Mouse (Mus musculus): ENCODE measurements around the gene Shc3. TPM values are rescaled to one million over a fixed set of nuclear protein-coding genes. Genes with fewer than 3 reads are reported as not detected.

Shc3 gene
- polyA plus RNA-seq, 1 experiment from 2014 or later = 4.4 TPM

DNA sequence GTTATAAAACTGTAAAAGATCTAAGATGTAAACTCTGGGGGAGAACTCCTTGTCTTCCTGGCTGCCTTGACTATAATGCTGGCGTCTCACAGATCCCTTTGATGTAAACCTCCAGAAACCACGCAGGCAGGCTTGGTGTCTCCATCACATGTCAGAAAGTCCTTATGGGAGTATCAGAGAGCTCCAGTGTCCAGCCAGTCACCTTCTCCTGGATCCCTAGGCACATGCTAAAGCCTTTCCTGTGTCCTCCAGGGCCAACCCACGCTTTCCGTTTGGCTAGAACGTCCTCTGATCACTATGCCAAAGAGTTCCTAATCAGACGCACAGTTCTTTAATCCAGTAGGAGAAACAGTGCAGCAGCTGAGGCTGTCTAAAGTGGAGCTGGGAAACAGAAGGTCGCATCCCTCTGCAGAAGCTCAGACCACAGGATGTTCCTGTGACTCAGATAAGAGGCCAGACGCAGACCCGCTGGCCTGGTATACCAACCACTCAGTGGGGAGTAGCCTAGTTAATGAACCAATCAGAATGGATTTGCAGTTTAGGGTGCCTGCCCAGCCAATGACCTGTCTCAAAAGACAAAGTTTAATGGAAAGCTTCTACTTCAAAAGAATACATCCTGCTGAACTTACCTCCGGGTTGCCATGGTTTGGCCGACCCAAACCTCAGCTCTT lies 88.7 kb downstream of the Shc3 start:
- no peak overlapping the region for H3K9ac ChIP-seq (ENCODE audit: low read depth, low read length)
- no peaks in the 10 kb centered on the region for H3K36me3 ChIP-seq (ENCODE audit: control insufficient read depth, insufficient read depth, low read length)
- WGBS = 76% methylated on average over 11 of the region's 11 CpGs
- no peaks in the 10 kb centered on the region for H3K4me1 ChIP-seq (ENCODE audit: control insufficient read depth, insufficient read depth, low read depth, low read length)
- no peak overlapping the region for H3K27ac ChIP-seq (ENCODE audit: low read depth, low read length)
- H3K27me3 ChIP-seq (replicated peaks; ENCODE audit: control insufficient read depth, insufficient read depth, low read length) = no peaks in the 10 kb centered on the region
- no peak for ATAC-seq
- H3K4me3 ChIP-seq (ENCODE audit: low read length) = no peak overlapping the region
- H3K9me3 ChIP-seq (ENCODE audit: control insufficient read depth, low read length) = no peaks in the 10 kb centered on the region
- no peak overlapping the region for H3K4me2 ChIP-seq (ENCODE audit: low read length)

- no peak overlapping the region for H3K4me2 ChIP-seq (ENCODE audit: low read length)
- ATAC-seq = no peak
- no peak overlapping the region for H3K4me3 ChIP-seq (ENCODE audit: low read length)
- H3K4me1 ChIP-seq (ENCODE audit: control insufficient read depth, insufficient read depth, low read depth, low read length) = no peaks in the 10 kb centered on the region
- H3K9ac ChIP-seq (ENCODE audit: low read depth, low read length) = no peak overlapping the region
- H3K36me3 ChIP-seq (ENCODE audit: control insufficient read depth, insufficient read depth, low read length) = no peaks in the 10 kb centered on the region
- 79% methylated on average over 11 of the region's 11 CpGs for WGBS
- no peak overlapping the region for H3K27ac ChIP-seq (ENCODE audit: low read depth, low read length)
- H3K27me3 ChIP-seq (replicated peaks; ENCODE audit: control insufficient read depth, insufficient read depth, low read length) = no peaks in the 10 kb centered on the region
- H3K9me3 ChIP-seq (ENCODE audit: control insufficient read depth, low read length) = no peaks in the 10 kb centered on the region
Measured at GRCm38 (mm10) chr13:51479826-51480225, 89.4 kb downstream of the Shc3 start.

- no peak for ATAC-seq
- no peak overlapping the region for H3K27ac ChIP-seq (ENCODE audit: low read depth, low read length)
- no peak overlapping the region for H3K4me2 ChIP-seq (ENCODE audit: low read length)
- no peaks in the 10 kb centered on the region for H3K27me3 ChIP-seq (replicated peaks; ENCODE audit: control insufficient read depth, insufficient read depth, low read length)
- WGBS = 83% methylated on average over 10 of the region's 10 CpGs
- H3K4me1 ChIP-seq (ENCODE audit: control insufficient read depth, insufficient read depth, low read depth, low read length) = no peaks in the 10 kb centered on the region
- H3K36me3 ChIP-seq (ENCODE audit: control insufficient read depth, insufficient read depth, low read length) = no peaks in the 10 kb centered on the region
- H3K9ac ChIP-seq (ENCODE audit: low read depth, low read length) = no peak overlapping the region
- H3K4me3 ChIP-seq (ENCODE audit: low read length) = no peak overlapping the region
- H3K9me3 ChIP-seq (ENCODE audit: control insufficient read depth, low read length) = no peaks in the 10 kb centered on the region
Measured at GRCm38 (mm10) chr13:51476991-51477390, 92.2 kb downstream of the Shc3 start.

DNA sequence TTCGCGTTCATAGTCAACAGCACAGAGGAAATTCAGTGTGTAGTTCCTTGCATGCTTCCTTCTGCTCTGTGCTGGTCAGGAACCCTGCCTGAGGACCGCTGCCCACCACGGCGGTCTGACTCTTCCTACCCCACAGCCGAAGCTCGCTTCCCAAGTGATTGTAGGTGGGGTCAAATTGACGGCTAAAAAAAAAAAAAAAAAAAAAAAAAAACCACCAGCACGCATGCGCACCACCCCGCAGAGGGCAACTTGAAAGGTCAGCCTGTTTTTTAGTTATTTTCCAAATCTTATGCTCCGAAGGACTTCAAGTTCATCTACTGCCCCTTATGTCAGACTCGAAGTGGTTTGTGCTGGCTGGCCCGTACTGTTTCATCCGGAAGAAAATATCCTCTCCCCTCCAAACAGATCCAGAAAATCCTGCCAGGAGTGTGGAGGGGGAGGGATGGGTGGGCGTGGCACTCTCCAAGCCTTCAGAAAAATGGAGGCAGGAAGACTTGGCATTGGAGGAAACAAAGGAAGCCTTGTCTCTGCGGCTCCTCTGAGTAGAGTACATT lies 100.4 kb downstream of the Shc3 start:
- Histone ChIP-seq H3K36me3 (ENCODE audit: control insufficient read depth, insufficient read depth, low read length) (no peaks in the 10 kb centered on the region), H3K4me1 (ENCODE audit: control insufficient read depth, insufficient read depth, low read depth, low read length) (no peaks in the 10 kb centered on the region), H3K9me3 (ENCODE audit: control insufficient read depth, low read length) (no peaks in the 10 kb centered on the region), H3K9ac (ENCODE audit: low read depth, low read length) (no peak overlapping the region), H3K27ac (ENCODE audit: low read depth, low read length) (0 out of 2 replicates have a peak overlapping the region, but pooled peaks have one; percentile 7), H3K4me3 (ENCODE audit: low read length) (no peak overlapping the region), H3K27me3 (replicated peaks; ENCODE audit: control insufficient read depth, insufficient read depth, low read length) (no peaks in the 10 kb centered on the region), H3K4me2 (ENCODE audit: low read length) (no peak overlapping the region)
- 76% methylated on average over 17 of the region's 17 CpGs for WGBS
- peak; percentile 45; the same call in 1 of the 2 replicates for ATAC-seq

DNA sequence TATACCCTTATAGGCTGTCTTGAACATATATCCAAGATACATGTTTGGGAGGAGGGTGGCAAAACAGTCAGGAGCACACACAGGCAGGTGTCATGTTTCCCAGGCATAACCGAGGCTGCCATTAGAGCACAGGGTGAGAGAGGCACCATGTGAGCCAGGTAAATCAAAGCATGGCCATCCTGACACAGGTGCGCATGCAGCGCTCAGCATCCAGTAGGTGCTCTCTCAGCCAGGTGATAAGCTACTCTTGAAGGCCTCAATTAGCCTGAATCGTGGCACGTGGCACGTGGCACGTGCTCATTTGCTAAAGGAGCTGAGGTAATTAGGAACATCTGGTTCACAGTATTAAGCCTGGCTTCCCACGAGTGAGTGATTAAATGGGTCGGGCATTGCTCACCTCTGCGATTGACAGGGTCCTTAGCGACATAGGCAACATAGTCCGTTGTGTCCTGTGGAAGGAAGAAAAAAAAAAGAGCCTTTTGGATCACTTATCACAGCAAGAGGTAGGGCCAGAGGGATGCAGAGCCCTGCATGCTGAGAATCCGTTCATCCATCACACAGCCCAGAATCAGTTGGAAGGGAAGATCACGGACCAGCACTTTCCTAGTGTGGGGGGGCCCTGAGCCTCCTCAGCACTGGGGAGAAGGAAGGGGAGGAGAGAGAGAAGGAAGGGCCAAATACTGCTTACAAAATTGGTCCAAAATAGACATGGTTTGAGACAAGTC lies 102.9 kb downstream of the Shc3 start:
- WGBS = 57% methylated on average over 14 of the region's 14 CpGs
- no peaks in the 10 kb centered on the region for H3K36me3 ChIP-seq (ENCODE audit: control insufficient read depth, insufficient read depth, low read length)

GRCm38 (mm10) chr13:51464294-51464693 lies 104.9 kb downstream of the Shc3 start:
- 75% methylated on average over 4 of the region's 4 CpGs for WGBS
- H3K4me1 ChIP-seq (ENCODE audit: control insufficient read depth, insufficient read depth, low read depth, low read length) = no peaks in the 10 kb centered on the region
- H3K9ac ChIP-seq (ENCODE audit: low read depth, low read length) = no peak overlapping the region
- no peak overlapping the region for H3K4me2 ChIP-seq (ENCODE audit: low read length)
- H3K36me3 ChIP-seq (ENCODE audit: control insufficient read depth, insufficient read depth, low read length) = no peaks in the 10 kb centered on the region
- H3K27me3 ChIP-seq (replicated peaks; ENCODE audit: control insufficient read depth, insufficient read depth, low read length) = no peaks in the 10 kb centered on the region
- no peak for ATAC-seq
- no peak overlapping the region for H3K4me3 ChIP-seq (ENCODE audit: low read length)
- H3K27ac ChIP-seq (ENCODE audit: low read depth, low read length) = no peak overlapping the region
- H3K9me3 ChIP-seq (ENCODE audit: control insufficient read depth, low read length) = no peaks in the 10 kb centered on the region

More for the DNA sequence above, 102.9 kb downstream of the Shc3 start:
- Histone ChIP-seq H3K4me3 (ENCODE audit: low read length) (no peak overlapping the region), H3K4me2 (ENCODE audit: low read length) (no peak overlapping the region), H3K9ac (ENCODE audit: low read depth, low read length) (no peak overlapping the region), H3K4me1 (ENCODE audit: control insufficient read depth, insufficient read depth, low read depth, low read length) (no peaks in the 10 kb centered on the region), H3K9me3 (ENCODE audit: control insufficient read depth, low read length) (no peaks in the 10 kb centered on the region), H3K27me3 (replicated peaks; ENCODE audit: control insufficient read depth, insufficient read depth, low read length) (no peaks in the 10 kb centered on the region), H3K27ac (ENCODE audit: low read depth, low read length) (no peak overlapping the region)
- ATAC-seq = peak; percentile 67

DNA sequence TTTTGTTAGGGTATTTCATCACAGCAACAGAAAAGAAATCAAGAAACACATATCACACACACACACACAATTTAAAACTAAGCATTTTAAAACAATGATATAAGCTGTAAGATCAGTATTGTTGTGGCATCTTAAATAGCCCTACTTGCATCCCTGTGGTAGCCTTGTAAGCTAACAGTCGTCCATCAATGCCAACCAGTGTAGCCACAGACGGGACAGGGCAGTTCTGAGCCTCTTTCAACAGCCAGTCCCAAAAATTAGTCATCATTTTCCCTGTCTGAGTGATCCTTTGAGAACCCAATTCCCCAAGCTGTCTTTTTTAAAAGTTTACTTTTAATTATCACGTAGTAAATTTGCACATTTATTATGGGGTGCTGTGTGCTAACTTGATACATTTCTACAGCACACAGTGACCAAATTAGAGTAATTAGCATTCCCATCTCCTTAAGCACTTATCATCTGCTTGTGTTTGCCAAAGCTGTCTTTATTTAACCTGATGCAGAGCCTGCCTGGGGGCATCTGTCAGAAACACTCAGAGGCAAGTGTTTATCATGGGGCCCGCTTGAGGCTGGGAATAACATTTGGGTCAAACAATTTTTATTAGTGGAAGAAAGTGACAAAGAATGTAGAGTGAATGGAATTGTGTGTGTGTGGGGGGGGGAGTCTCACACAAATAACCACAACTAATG lies 112.9 kb downstream of the Shc3 start:
- 0 out of 2 replicates have a peak, but pooled peaks have one; percentile 11 for ATAC-seq
- Histone ChIP-seq H3K9ac (ENCODE audit: low read depth, low read length) (no peak overlapping the region), H3K4me1 (ENCODE audit: control insufficient read depth, insufficient read depth, low read depth, low read length) (no peaks in the 10 kb centered on the region), H3K4me2 (ENCODE audit: low read length) (no peak overlapping the region), H3K36me3 (ENCODE audit: control insufficient read depth, insufficient read depth, low read length) (no peaks in the 10 kb centered on the region), H3K27me3 (replicated peaks; ENCODE audit: control insufficient read depth, insufficient read depth, low read length) (no peaks in the 10 kb centered on the region), H3K9me3 (ENCODE audit: control insufficient read depth, low read length) (no peaks in the 10 kb centered on the region), H3K4me3 (ENCODE audit: low read length) (no peak overlapping the region), H3K27ac (ENCODE audit: low read depth, low read length) (no peak overlapping the region)
- WGBS = 48% methylated on average over 4 of the region's 4 CpGs

- WGBS = 84% methylated on average over 4 of the region's 4 CpGs
- no peak overlapping the region for H3K4me2 ChIP-seq (ENCODE audit: low read length)
- H3K27ac ChIP-seq (ENCODE audit: low read depth, low read length) = no peak overlapping the region
- no peak overlapping the region for H3K4me3 ChIP-seq (ENCODE audit: low read length)
- H3K27me3 ChIP-seq (replicated peaks; ENCODE audit: control insufficient read depth, insufficient read depth, low read length) = no peaks in the 10 kb centered on the region
- no peaks in the 10 kb centered on the region for H3K36me3 ChIP-seq (ENCODE audit: control insufficient read depth, insufficient read depth, low read length)
- no peak overlapping the region for H3K9ac ChIP-seq (ENCODE audit: low read depth, low read length)
- no peaks in the 10 kb centered on the region for H3K4me1 ChIP-seq (ENCODE audit: control insufficient read depth, insufficient read depth, low read depth, low read length)
- no peak for ATAC-seq
- H3K9me3 ChIP-seq (ENCODE audit: control insufficient read depth, low read length) = no peaks in the 10 kb centered on the region
Measured at GRCm38 (mm10) chr13:51446550-51446949, 122.7 kb downstream of the Shc3 start.

DNA sequence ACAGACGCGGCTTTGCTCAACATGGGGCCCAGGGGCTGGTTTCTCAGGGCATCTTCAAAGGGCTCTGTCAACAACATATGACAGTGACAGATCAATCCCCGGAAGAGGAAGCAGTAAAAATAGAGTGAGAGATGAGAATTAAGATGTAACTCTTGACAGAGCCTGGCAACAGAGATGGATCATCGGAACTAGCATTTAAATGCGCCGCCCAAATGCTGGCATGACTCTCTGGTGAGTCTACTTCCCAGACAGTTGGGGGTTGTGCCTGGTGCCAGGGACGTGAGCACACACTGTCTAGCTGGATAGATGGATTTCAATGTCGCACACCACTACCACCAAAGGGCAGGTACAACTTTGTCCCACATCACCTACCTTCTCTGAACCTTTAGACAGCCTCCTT lies 126.3 kb downstream of the Shc3 start:
- no peak overlapping the region for H3K27ac ChIP-seq (ENCODE audit: low read depth, low read length)
- peaks cover 3% of the 10 kb centered on the region; the same call in 1 of the 2 replicates for H3K36me3 ChIP-seq (ENCODE audit: control insufficient read depth, insufficient read depth, low read length)

More for the DNA sequence above, 126.3 kb downstream of the Shc3 start:
- WGBS = 76% methylated on average over 8 of the region's 8 CpGs
- no peak overlapping the region for H3K9ac ChIP-seq (ENCODE audit: low read depth, low read length)
- no peak overlapping the region for H3K4me3 ChIP-seq (ENCODE audit: low read length)
- no peak overlapping the region for H3K4me2 ChIP-seq (ENCODE audit: low read length)
- no peak for ATAC-seq
- H3K9me3 ChIP-seq (ENCODE audit: control insufficient read depth, low read length) = no peaks in the 10 kb centered on the region
- H3K4me1 ChIP-seq (ENCODE audit: control insufficient read depth, insufficient read depth, low read depth, low read length) = no peaks in the 10 kb centered on the region
- H3K27me3 ChIP-seq (replicated peaks; ENCODE audit: control insufficient read depth, insufficient read depth, low read length) = no peaks in the 10 kb centered on the region

Data from hindbrain, embryonic 16.5 days (tissue).